Mouse (Mus musculus): ENCODE measurements around the gene Zc3h7b.

The Zc3h7b gene

DNA sequence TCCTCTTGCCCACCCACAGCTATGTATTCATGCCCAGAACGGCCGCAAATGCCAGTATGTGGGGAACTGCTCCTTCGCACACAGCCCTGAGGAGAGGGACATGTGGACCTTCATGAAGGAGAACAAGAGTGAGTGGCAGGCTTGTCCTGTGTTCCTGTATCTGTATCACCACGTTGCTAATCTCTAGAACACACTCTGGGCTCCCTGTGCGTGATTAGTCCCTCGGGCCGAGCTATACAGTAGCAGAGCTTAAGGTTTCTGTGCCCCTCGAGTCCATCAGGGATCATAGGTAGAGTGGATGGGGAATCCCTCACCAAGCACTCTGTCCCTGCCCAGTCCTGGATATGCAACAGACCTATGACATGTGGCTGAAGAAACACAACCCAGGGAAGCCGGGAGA is 47.6 kb downstream of the Zc3h7b start:
- in situ Hi-C loops (cut with MboI) = no loop called here

DNA sequence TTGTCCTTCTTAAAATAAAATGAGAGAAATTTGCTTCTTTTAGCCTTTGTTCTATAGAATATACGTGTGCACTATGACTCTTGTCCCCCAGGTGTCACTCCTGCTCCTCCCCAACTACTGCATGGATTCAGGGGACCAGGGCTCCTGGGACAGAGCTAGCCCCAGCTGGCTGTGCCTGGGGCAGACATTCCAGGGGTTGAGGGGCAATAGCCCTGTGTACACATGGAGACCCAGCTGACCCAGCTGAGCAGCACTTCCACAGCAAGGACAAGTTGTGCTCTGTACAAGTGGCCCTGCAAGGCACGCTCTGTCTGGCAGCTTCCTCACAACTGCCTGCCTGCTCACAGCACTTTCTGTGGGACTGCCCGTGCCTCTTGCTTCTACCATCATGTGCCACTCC is 51.4 kb downstream of the Zc3h7b start:
- in situ Hi-C loops (cut with MboI) = no loop called here

GRCm38 (mm10) chr15:81797861-81798260 is 53.0 kb downstream of the Zc3h7b start:
- in situ Hi-C loops (cut with MboI) = no loop called here

DNA sequence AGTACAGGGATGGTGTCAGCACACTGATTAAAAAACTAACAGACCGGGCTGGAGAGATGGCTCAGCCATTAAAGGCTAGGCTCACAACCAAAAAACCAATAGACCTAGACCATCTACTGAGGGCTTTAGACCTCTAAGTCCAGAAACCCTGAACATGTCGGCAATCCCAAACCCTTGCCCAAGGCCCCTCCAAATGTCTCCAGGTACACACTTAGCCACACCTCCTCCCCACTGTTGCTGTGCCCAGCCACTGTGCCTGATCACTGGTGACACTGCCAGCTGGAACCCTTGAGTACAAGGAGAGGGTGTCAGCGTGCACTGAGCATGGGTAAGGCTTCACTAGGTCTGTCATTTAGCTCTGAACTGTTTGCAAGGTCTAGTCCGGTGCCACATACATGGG is 53.6 kb downstream of the Zc3h7b start:
- in situ Hi-C loops (cut with MboI) = no loop called here

GRCm38 (mm10) chr15:81800391-81800790 is 55.5 kb downstream of the Zc3h7b start:
- in situ Hi-C loops (cut with MboI) = no loop called here

GRCm38 (mm10) chr15:81802001-81802890 is 57.4 kb downstream of the Zc3h7b start, which contains the start of gene Tef:
TSS of gene Tef (plus strand) at chr15:81802421.
- in situ Hi-C loops (cut with MboI) = no loop called here

- in situ Hi-C loops (cut with MboI) = no loop called here
These were observed 58.1 kb downstream of the Zc3h7b start for GRCm38 (mm10) chr15:81802941-81803351.

GRCm38 (mm10) chr15:81803425-81803951 is 58.6 kb downstream of the Zc3h7b start:
- in situ Hi-C loops (cut with MboI) = no loop called here

GRCm38 (mm10) chr15:81804172-81804571 is 59.3 kb downstream of the Zc3h7b start:
- in situ Hi-C loops (cut with MboI) = no loop called here

GRCm38 (mm10) chr15:81804883-81805282 is 60.0 kb downstream of the Zc3h7b start:
- in situ Hi-C loops (cut with MboI) = no loop called here

DNA sequence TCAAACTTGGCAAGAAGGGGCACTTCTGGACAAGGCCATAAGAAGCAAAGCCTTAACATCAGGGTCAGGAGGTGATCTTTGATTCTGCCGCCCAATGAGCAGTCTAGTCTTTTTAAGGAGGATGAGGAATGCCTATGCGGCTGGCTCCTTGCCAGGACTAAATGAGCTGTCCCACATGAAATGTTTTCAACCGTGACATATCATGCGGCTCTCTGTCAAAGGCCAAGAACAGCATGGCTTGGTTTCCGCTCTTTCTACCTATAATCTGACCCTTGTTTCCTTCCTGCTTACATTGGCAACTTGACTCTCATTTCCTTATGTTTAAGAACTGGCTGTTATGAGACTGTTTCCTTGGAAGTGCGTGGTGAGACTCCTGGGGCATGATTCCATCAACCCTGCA is 60.8 kb downstream of the Zc3h7b start:
- in situ Hi-C loops (cut with MboI) = no loop called here

DNA sequence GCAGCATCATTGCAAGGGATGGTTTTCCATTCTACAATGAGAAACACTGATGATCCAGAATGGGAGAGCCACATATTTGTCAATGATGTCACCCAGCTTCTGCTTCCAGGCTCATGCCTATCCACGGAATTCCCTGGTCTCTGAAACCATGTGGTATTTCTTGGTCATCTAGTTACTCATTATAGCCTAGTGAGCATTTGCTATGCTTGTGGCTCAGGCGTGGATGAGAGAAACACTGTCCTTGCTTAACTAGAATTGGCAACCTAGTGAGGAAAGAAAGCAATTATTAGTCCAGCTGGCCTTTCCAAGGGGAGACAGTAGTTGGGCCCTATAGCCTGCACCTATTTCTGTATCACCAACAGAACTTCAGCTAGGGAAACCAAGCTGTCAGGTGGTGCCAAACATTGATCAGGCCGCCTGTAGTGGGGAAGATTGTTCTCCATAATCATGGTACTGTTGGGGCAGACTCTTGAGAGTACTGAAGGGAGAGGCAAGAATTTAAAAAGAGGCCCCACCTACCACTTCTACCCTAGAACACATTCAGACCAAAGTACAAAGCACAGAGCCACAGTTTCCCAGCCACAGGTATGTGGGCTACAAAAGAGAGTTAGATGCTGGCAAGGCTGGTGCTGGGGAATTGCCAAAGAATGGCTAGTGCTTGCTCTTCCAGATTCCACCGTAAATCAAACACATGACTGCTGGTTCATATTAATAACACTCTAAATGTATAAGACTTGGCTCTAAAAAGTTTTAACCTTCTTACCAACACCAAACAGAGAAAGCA is 62.0 kb downstream of the Zc3h7b start:
- in situ Hi-C loops (cut with MboI) = no loop called here

DNA sequence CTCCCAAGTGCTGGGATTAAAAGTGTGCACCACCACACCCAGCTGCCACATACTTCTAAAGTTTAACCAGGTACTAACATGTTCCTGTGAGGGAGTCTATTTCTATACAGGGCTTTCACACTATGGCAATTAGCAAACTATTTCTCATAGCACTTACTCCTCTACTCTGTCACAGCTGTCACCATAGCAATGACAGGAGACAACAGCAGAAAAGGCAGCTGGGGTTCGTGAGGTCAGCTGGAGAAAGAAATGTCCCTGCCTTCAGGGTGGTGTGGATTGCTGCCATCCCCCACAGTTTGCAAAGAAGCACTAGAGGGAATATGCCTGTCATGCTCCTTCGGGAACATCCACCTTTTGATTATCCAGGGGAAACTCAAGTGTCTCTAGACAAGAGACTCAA is 63.9 kb downstream of the Zc3h7b start:
- in situ Hi-C loops (cut with MboI) = no loop called here

GRCm38 (mm10) chr15:81809550-81809949 is 64.7 kb downstream of the Zc3h7b start:
- in situ Hi-C loops (cut with MboI) = no loop called here

GRCm38 (mm10) chr15:81810150-81810549 is 65.3 kb downstream of the Zc3h7b start:
- in situ Hi-C loops (cut with MboI) = no loop called here

DNA sequence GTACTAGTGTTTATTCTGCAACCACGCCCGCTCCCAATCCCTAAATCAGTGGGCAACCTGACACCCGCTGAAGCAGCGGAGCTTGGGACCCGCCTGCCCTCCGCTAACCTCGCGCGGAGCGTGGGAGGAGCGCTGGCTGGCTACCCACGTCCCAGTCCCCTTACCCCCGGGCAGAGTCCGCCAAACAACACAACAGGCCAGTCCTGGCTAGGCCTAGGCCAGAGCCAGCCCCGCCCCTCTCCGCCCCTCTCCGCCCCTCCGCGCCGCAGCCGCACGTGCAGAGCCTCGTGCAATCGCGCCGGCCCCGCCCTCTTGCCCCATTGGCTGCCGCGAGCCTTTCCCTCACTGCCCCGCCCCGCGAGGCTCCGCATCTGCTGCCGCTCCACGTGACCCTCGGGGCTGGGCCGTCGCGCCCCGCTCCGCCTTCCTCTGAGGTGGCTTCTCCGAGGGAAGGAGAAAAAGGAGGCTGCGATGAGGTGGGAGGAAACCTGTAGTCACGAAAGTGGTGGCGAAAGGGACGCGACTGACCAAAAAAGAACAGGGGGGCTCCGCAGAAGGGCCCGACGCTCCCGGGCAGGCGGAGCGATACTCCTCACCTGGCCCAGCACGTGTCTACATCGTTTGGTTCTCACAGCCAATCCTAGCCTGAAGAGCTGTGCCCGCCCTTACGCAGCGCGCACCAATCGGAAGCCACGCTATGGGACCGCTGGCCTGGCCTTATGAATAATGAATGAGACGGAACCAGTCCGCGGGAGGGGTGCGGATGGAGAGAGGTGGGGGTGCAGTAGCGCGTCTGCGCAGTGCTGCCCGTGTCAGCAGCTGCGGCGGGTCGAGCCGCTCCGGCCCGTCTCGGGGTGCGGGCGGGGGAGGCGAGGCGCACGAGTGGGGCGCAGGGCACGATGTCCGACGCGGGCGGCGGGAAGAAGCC is 66.1 kb downstream of the Zc3h7b start:
- in situ Hi-C loops (cut with MboI) = no loop called here

DNA sequence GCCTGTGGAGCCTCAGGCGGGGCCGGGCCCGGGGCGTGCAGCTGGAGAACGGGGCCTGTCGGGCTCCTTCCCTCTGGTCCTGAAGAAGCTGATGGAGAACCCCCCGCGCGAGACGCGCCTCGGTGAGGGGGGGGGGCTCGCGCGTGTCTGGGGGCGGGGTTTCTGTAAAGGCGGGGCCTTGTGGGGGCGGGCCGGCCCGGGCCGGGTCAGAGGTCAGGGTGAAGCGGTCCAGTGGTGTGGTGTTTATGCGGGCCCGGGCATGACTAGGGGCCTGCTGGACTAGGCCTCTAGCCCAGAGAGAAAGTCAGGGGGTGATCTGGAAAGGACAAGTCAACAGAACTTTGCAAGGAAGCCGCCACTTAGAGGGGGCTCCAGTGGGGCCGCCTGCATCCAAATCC is 66.7 kb downstream of the Zc3h7b start:
- in situ Hi-C loops (cut with MboI) = no loop called here

GRCm38 (mm10) chr15:81812287-81812686 is 67.4 kb downstream of the Zc3h7b start:
- in situ Hi-C loops (cut with MboI) = no loop called here

- in situ Hi-C loops (cut with MboI) = no loop called here
These were observed 68.1 kb downstream of the Zc3h7b start for GRCm38 (mm10) chr15:81812696-81813631.

- in situ Hi-C loops (cut with MboI) = no loop called here
These were observed 69.3 kb downstream of the Zc3h7b start for GRCm38 (mm10) chr15:81813986-81814705.

Measured in mature B cell (primary cell).